Mouse (Mus musculus) liver, embryonic 14.5 days (tissue): Measurements from ENCODE around the gene Celf2.

ENCODE experiments used
- CTCF ChIP-seq: IDR thresholded peaks from 2 replicates; pipeline ENCODE4 v1.5.1; 2016; ENCODE audit warnings: antibody characterized with exemption, low read depth, control low read depth
- EP300 ChIP-seq: IDR thresholded peaks from 2 replicates; pipeline ENCODE4 v1.6.1; 2016; ENCODE audit warnings: antibody characterized with exemption, low read depth

- TF ChIP-seq CTCF (no peak), EP300 (no peak)
Measured at GRCm38 (mm10) chr2:6867297-6867696, 642.1 kb downstream of the Celf2 start.
